Mouse (Mus musculus) heart, embryonic 11.5 days (tissue): ENCODE results near the gene Egln1. TPM values are rescaled to one million over a fixed set of nuclear protein-coding genes. Genes with fewer than 3 reads are reported as not detected.

Experiments used
- ATAC-seq: fragments of 200-750 bp; cut with Nextera tagmentation; replicated peaks from 2 replicates; pipeline ENCODE4 v1.8.0; 2017; ENCODE audit warnings: moderate library complexity; ENCODE audit not compliant: insufficient number of reproducible peaks, low FRiP score, low TSS enrichment
- H3K27ac ChIP-seq: fragments of 300-500 bp; sonication (generic); 2 replicates; pipeline ENCODE4 v1.5.1; 2014; ENCODE audit warnings: mild to moderate bottlenecking, low read depth, low read length
- H3K27me3 ChIP-seq: fragments of 300-500 bp; sonication (generic); 2 replicates; pipeline ENCODE4 v1.6.1; 2014; ENCODE audit warnings: mild to moderate bottlenecking, low read length, mixed read lengths; ENCODE audit not compliant: control insufficient read depth, insufficient read depth
- H3K36me3 ChIP-seq: fragments of 300-500 bp; sonication (generic); 2 replicates; pipeline ENCODE4 v1.6.1; 2014; ENCODE audit warnings: mild to moderate bottlenecking, low read length, moderate library complexity, mixed read lengths; ENCODE audit not compliant: control insufficient read depth, insufficient read depth
- H3K4me1 ChIP-seq: fragments of 300-500 bp; sonication (generic); 2 replicates; pipeline ENCODE4 v1.6.1; 2014; ENCODE audit warnings: low read length; ENCODE audit not compliant: control insufficient read depth, insufficient read depth
- H3K4me2 ChIP-seq: fragments of 300-500 bp; sonication (generic); 2 replicates; pipeline ENCODE4 v1.6.1; 2014; ENCODE audit warnings: mild to moderate bottlenecking, moderate library complexity
- H3K4me3 ChIP-seq: fragments of 300-500 bp; sonication (generic); 2 replicates; pipeline ENCODE4 v1.5.1; 2014; ENCODE audit warnings: low read depth, low read length
- H3K9ac ChIP-seq: fragments of 300-500 bp; sonication (generic); 2 replicates; pipeline ENCODE4 v1.6.1; 2014; ENCODE audit warnings: mild to moderate bottlenecking, low read depth, low read length, moderate library complexity
- H3K9me3 ChIP-seq: fragments of 300-500 bp; sonication (generic); replicated peaks from 2 replicates; pipeline ENCODE4 v1.6.1; 2016; ENCODE audit warnings: low read length; ENCODE audit not compliant: control insufficient read depth
- whole genome bisulfite sequencing: fragments of 180-500 bp; shearing (Covaris S2); extraction: QIAGEN DNeasy Blood & Tissue Kit; methylation state at CpG from one replicate; pipeline ENCODE4 v1.1.7; 2014; ENCODE audit not compliant: insufficient replicate concordance; 5-methylcytosine and 5-hydroxymethylcytosine counted together
- polyA plus RNA-seq: library from polyadenylated mRNA; unstranded; fragments of >200 nt; fragmentation: Nextera tagmentation; extraction: Ambion mirVana; gene quantifications from 2 replicates; pipeline ENCODE4 v1.2.1, GENCODE M21; 2014

Gene Egln1
- polyA plus RNA-seq, 1 experiment from 2014 or later, result 23.2 TPM

- H3K9me3 ChIP-seq, result no peaks in the 10 kb centered on the region; the same call in 1 of the 2 replicates
- no peak overlapping the region for H3K27ac ChIP-seq
These were observed 25.1 kb upstream of the Egln1 start for GRCm38 (mm10) chr8:124974254-124974653.

GRCm38 (mm10) chr8:124973221-124973620 lies 24.1 kb upstream of the Egln1 start:
- ATAC-seq, result no peak
- WGBS, result 63% methylated on average over 8 of the region's 8 CpGs
- Histone ChIP-seq H3K4me1 (no peaks in the 10 kb centered on the region), H3K9me3 (no peaks in the 10 kb centered on the region; the same call in 1 of the 2 replicates), H3K27ac (no peak overlapping the region), H3K27me3 (no peaks in the 10 kb centered on the region), H3K4me3 (no peak overlapping the region), H3K36me3 (no peaks in the 10 kb centered on the region), H3K4me2 (no peak overlapping the region), H3K9ac (no peak overlapping the region)

More at GRCm38 (mm10) chr8:124974254-124974653, 25.1 kb upstream of the Egln1 start:
- Histone ChIP-seq H3K4me2 (no peak overlapping the region), H3K36me3 (no peaks in the 10 kb centered on the region), H3K27me3 (no peaks in the 10 kb centered on the region), H3K9ac (no peak overlapping the region), H3K4me3 (no peak overlapping the region), H3K4me1 (no peaks in the 10 kb centered on the region)
- 56% methylated on average over 4 of the region's 4 CpGs for WGBS
- no peak for ATAC-seq

GRCm38 (mm10) chr8:124970312-124970933 lies 21.3 kb upstream of the Egln1 start:
- no peaks in the 10 kb centered on the region; the same call in 1 of the 2 replicates for H3K9me3 ChIP-seq
- 72% methylated on average over 6 of the region's 6 CpGs for WGBS

GRCm38 (mm10) chr8:124964966-124965365 lies 15.8 kb upstream of the Egln1 start:
- no peak overlapping the region for H3K27ac ChIP-seq
- H3K9ac ChIP-seq, result no peak overlapping the region
- no peaks in the 10 kb centered on the region for H3K27me3 ChIP-seq
- no peak for ATAC-seq
- peaks cover 2% of the 10 kb centered on the region for H3K4me1 ChIP-seq
- 87% methylated on average over 8 of the region's 8 CpGs for WGBS
- H3K4me2 ChIP-seq, result no peak overlapping the region
- H3K36me3 ChIP-seq, result no peaks in the 10 kb centered on the region
- no peaks in the 10 kb centered on the region for H3K9me3 ChIP-seq
- H3K4me3 ChIP-seq, result no peak overlapping the region

More at GRCm38 (mm10) chr8:124970312-124970933, 21.3 kb upstream of the Egln1 start:
- Histone ChIP-seq H3K27me3 (no peaks in the 10 kb centered on the region), H3K4me2 (no peak overlapping the region), H3K36me3 (no peaks in the 10 kb centered on the region), H3K9ac (no peak overlapping the region), H3K4me3 (no peak overlapping the region), H3K27ac (no peak overlapping the region), H3K4me1 (no peaks in the 10 kb centered on the region)
- ATAC-seq, result no peak

GRCm38 (mm10) chr8:124963246-124963645 lies 14.1 kb upstream of the Egln1 start:
- no peak overlapping the region for H3K27ac ChIP-seq
- no peak for ATAC-seq
- H3K4me1 ChIP-seq, result peaks cover 13% of the 10 kb centered on the region
- 88% methylated on average over 5 of the region's 5 CpGs for WGBS
- no peaks in the 10 kb centered on the region for H3K36me3 ChIP-seq
- no peaks in the 10 kb centered on the region for H3K9me3 ChIP-seq
- H3K4me2 ChIP-seq, result no peak overlapping the region
- H3K4me3 ChIP-seq, result no peak overlapping the region
- H3K27me3 ChIP-seq, result no peaks in the 10 kb centered on the region
- H3K9ac ChIP-seq, result no peak overlapping the region

- Histone ChIP-seq H3K4me2 (no peak overlapping the region), H3K4me3 (no peak overlapping the region), H3K9ac (no peak overlapping the region), H3K27ac (peak overlapping the region; percentile 46), H3K27me3 (no peaks in the 10 kb centered on the region), H3K4me1 (peaks cover 15% of the 10 kb centered on the region), H3K9me3 (no peaks in the 10 kb centered on the region), H3K36me3 (no peaks in the 10 kb centered on the region)
- WGBS, result 14% methylated on average over 8 of the region's 8 CpGs
- no peak for ATAC-seq
These were observed 11.2 kb upstream of the Egln1 start for GRCm38 (mm10) chr8:124960226-124960880.

GRCm38 (mm10) chr8:124959462-124960225 lies 10.5 kb upstream of the Egln1 start:
- no peak overlapping the region for H3K4me3 ChIP-seq
- H3K9me3 ChIP-seq, result no peaks in the 10 kb centered on the region
- ATAC-seq, result 0 out of 2 replicates have a peak, but pooled peaks have one; percentile 50
- peak overlapping the region; percentile 46 for H3K27ac ChIP-seq
- H3K4me2 ChIP-seq, result no peak overlapping the region
- H3K9ac ChIP-seq, result no peak overlapping the region
- WGBS, result 52% methylated on average over 8 of the region's 8 CpGs
- no peaks in the 10 kb centered on the region for H3K27me3 ChIP-seq
- H3K4me1 ChIP-seq, result peaks cover 15% of the 10 kb centered on the region
- no peaks in the 10 kb centered on the region for H3K36me3 ChIP-seq

GRCm38 (mm10) chr8:124954572-124955082 lies 5.5 kb upstream of the Egln1 start:
- H3K4me2 ChIP-seq, result no peak overlapping the region
- no peaks in the 10 kb centered on the region for H3K9me3 ChIP-seq
- no peak for ATAC-seq
- no peak overlapping the region for H3K4me3 ChIP-seq
- H3K4me1 ChIP-seq, result peaks cover 21% of the 10 kb centered on the region
- 62% methylated on average over 8 of the region's 8 CpGs for WGBS
- no peak overlapping the region for H3K9ac ChIP-seq
- no peaks in the 10 kb centered on the region for H3K36me3 ChIP-seq
- no peak overlapping the region for H3K27ac ChIP-seq
- no peaks in the 10 kb centered on the region for H3K27me3 ChIP-seq
